Mouse (Mus musculus) lung, embryonic 14.5 days (tissue): ENCODE results near the gene Cdyl. TPM values are rescaled to one million over a fixed set of nuclear protein-coding genes. Genes with fewer than 3 reads are reported as not detected.

Source experiments
- ATAC-seq: fragments of 200-750 bp; cut with Nextera tagmentation; 2 replicates; pipeline ENCODE4 v1.8.0; 2017; ENCODE audit warnings: mild to moderate bottlenecking, moderate TSS enrichment, moderate library complexity; ENCODE audit not compliant: insufficient read depth
- DNase-seq: peaks from one replicate; pipeline ENCODE4 v3.0.0-alpha.2; 2015
- H3K27ac ChIP-seq: fragments of 300-500 bp; sonication (generic); 2 replicates; pipeline ENCODE4 v1.5.1; 2014; ENCODE audit warnings: low read depth, mild to moderate bottlenecking, moderate library complexity
- H3K27me3 ChIP-seq: fragments of 300-500 bp; sonication (generic); 2 replicates; pipeline ENCODE4 v1.6.1; 2014; ENCODE audit warnings: low read length, control low read depth; ENCODE audit not compliant: insufficient read depth
- H3K36me3 ChIP-seq: fragments of 300-500 bp; sonication (generic); 2 replicates; pipeline ENCODE4 v1.6.1; 2014; ENCODE audit warnings: control low read depth; ENCODE audit not compliant: insufficient read depth
- H3K4me1 ChIP-seq: fragments of 300-500 bp; sonication (generic); 2 replicates; pipeline ENCODE4 v1.6.1; 2014; ENCODE audit warnings: antibody characterized with exemption, control low read depth; ENCODE audit not compliant: insufficient read depth
- H3K4me2 ChIP-seq: fragments of 300-500 bp; sonication (generic); 2 replicates; pipeline ENCODE4 v1.6.1; 2014; ENCODE audit warnings: mild to moderate bottlenecking
- H3K4me3 ChIP-seq: fragments of 300-500 bp; sonication (generic); 2 replicates; pipeline ENCODE4 v1.5.1; 2014; ENCODE audit warnings: low read depth, low read length
- H3K9ac ChIP-seq: fragments of 300-500 bp; sonication (generic); 2 replicates; pipeline ENCODE4 v1.6.1; 2014
- H3K9me3 ChIP-seq: fragments of 300-500 bp; sonication (generic); 2 replicates; pipeline ENCODE4 v1.6.1; 2016; ENCODE audit warnings: low read depth, low read length, control low read depth
- CTCF ChIP-seq: IDR thresholded peaks from 2 replicates; pipeline ENCODE4 v1.5.1; 2016; ENCODE audit warnings: antibody characterized with exemption, low read depth
- WGBS: fragments of 180-500 bp; shearing (Covaris S2); extraction: QIAGEN DNeasy Blood & Tissue Kit; methylation state at CpG from one replicate; pipeline ENCODE4 v1.1.7; 2014; 5-methylcytosine and 5-hydroxymethylcytosine counted together
- polyA plus RNA-seq: library from polyadenylated mRNA; unstranded; fragments of >200 nt; fragmentation: Nextera tagmentation; extraction: Ambion mirVana; gene quantifications from 2 replicates; pipeline ENCODE4 v1.2.1, GENCODE M21; 2014

Gene Cdyl
- polyA plus RNA-seq, 1 experiment from 2014 or later, result 24.1 TPM

- WGBS, result 72% methylated on average over 16 of the region's 16 CpGs
- TF ChIP-seq CTCF, result no peak
- Histone ChIP-seq H3K4me1 (no peaks in the 10 kb centered on the region), H3K27ac (no peak overlapping the region), H3K9ac (no peak overlapping the region), H3K4me2 (no peak overlapping the region), H3K27me3 (no peaks in the 10 kb centered on the region), H3K4me3 (no peak overlapping the region), H3K9me3 (no peaks in the 10 kb centered on the region), H3K36me3 (peaks cover 40% of the 10 kb centered on the region)
- peak; percentile 74 for DNase-seq
- ATAC-seq, result 0 out of 2 replicates have a peak, but pooled peaks have one; percentile 21
These were observed 156.2 kb downstream of the Cdyl start for GRCm38 (mm10) chr13:35815782-35816368.

- Histone ChIP-seq H3K4me3 (no peak overlapping the region), H3K4me2 (no peak overlapping the region), H3K27ac (no peak overlapping the region), H3K36me3 (peaks cover 42% of the 10 kb centered on the region), H3K9me3 (no peaks in the 10 kb centered on the region), H3K9ac (no peak overlapping the region), H3K27me3 (no peaks in the 10 kb centered on the region), H3K4me1 (no peaks in the 10 kb centered on the region)
- DNase-seq, result no peak
- no peak for TF ChIP-seq CTCF
- ATAC-seq, result no peak
- WGBS, result 63% methylated on average over 3 of the region's 3 CpGs
These were observed 158.0 kb downstream of the Cdyl start for GRCm38 (mm10) chr13:35817626-35818025.

- no peaks in the 10 kb centered on the region for H3K27me3 ChIP-seq
- H3K4me2 ChIP-seq, result no peak overlapping the region
- no peaks in the 10 kb centered on the region for H3K9me3 ChIP-seq
- no peak overlapping the region for H3K9ac ChIP-seq
- DNase-seq (no peak), ATAC-seq (no peak)
- H3K27ac ChIP-seq, result no peak overlapping the region
- no peak for TF ChIP-seq CTCF
- H3K4me3 ChIP-seq, result no peak overlapping the region
- no peaks in the 10 kb centered on the region for H3K4me1 ChIP-seq
- 84% methylated on average over 4 of the region's 4 CpGs for WGBS
- H3K36me3 ChIP-seq, result peaks cover 44% of the 10 kb centered on the region
These were observed 158.4 kb downstream of the Cdyl start for GRCm38 (mm10) chr13:35818060-35818459.

- no peak for ATAC-seq
- Histone ChIP-seq H3K27ac (no peak overlapping the region), H3K27me3 (no peaks in the 10 kb centered on the region), H3K9ac (no peak overlapping the region), H3K4me2 (no peak overlapping the region), H3K36me3 (peaks cover 48% of the 10 kb centered on the region), H3K9me3 (no peaks in the 10 kb centered on the region), H3K4me1 (no peaks in the 10 kb centered on the region), H3K4me3 (no peak overlapping the region)
- no peak for DNase-seq
- no peak for TF ChIP-seq CTCF
- 65% methylated on average over 10 of the region's 10 CpGs for WGBS
These were observed 162.3 kb downstream of the Cdyl start for GRCm38 (mm10) chr13:35821821-35822454.

- Histone ChIP-seq H3K4me2 (no peak overlapping the region), H3K4me3 (no peak overlapping the region), H3K27ac (no peak overlapping the region), H3K9ac (no peak overlapping the region), H3K27me3 (no peaks in the 10 kb centered on the region), H3K9me3 (no peaks in the 10 kb centered on the region), H3K4me1 (no peaks in the 10 kb centered on the region), H3K36me3 (peaks cover 40% of the 10 kb centered on the region)
- WGBS, result 72% methylated on average over 8 of the region's 8 CpGs
- no peak for TF ChIP-seq CTCF
- ATAC-seq (no peak), DNase-seq (no peak)
These were observed 163.2 kb downstream of the Cdyl start for GRCm38 (mm10) chr13:35822795-35823194.

GRCm38 (mm10) chr13:35825639-35826038 is 166.0 kb downstream of the Cdyl start:
- H3K36me3 ChIP-seq, result peaks cover 21% of the 10 kb centered on the region
- DNase-seq, result no peak
- WGBS, result 77% methylated on average over 2 of the region's 2 CpGs
- no peak overlapping the region for H3K4me2 ChIP-seq
- H3K4me3 ChIP-seq, result no peak overlapping the region
- no peak for TF ChIP-seq CTCF
- H3K4me1 ChIP-seq, result no peaks in the 10 kb centered on the region
- H3K27me3 ChIP-seq, result no peaks in the 10 kb centered on the region
- no peak overlapping the region for H3K9ac ChIP-seq
- ATAC-seq, result no peak
- H3K9me3 ChIP-seq, result no peaks in the 10 kb centered on the region
- H3K27ac ChIP-seq, result no peak overlapping the region

GRCm38 (mm10) chr13:35832676-35833075 is 173.0 kb downstream of the Cdyl start:
- DNase-seq, result peak; percentile 46
- H3K27me3 ChIP-seq, result no peaks in the 10 kb centered on the region
- no peak for TF ChIP-seq CTCF
- no peaks in the 10 kb centered on the region for H3K9me3 ChIP-seq
- no peak overlapping the region for H3K4me2 ChIP-seq
- peaks cover 10% of the 10 kb centered on the region; the same call in 1 of the 2 replicates for H3K4me1 ChIP-seq
- WGBS, result 39% methylated on average over 6 of the region's 6 CpGs
- no peak overlapping the region for H3K27ac ChIP-seq
- no peak overlapping the region for H3K9ac ChIP-seq
- H3K36me3 ChIP-seq, result no peaks in the 10 kb centered on the region
- ATAC-seq, result peak; percentile 60
- no peak overlapping the region for H3K4me3 ChIP-seq
